Mouse (Mus musculus) frontal cortex, postnatal 36 days (tissue): ENCODE measurements at regions not wholly inside any gene's neighbourhood (a gene's known extent, or its start where the extent isn't known, plus 50 kb on each side); places are given as distances from the start of the nearest gene placed in this dataset.

Source experiments
- DNase-seq, 2 experiments: peaks; one replicate each; pipeline ENCODE4 v3.0.0; 2022; ENCODE audit warnings: low spot score in 2 of 2

DNA sequence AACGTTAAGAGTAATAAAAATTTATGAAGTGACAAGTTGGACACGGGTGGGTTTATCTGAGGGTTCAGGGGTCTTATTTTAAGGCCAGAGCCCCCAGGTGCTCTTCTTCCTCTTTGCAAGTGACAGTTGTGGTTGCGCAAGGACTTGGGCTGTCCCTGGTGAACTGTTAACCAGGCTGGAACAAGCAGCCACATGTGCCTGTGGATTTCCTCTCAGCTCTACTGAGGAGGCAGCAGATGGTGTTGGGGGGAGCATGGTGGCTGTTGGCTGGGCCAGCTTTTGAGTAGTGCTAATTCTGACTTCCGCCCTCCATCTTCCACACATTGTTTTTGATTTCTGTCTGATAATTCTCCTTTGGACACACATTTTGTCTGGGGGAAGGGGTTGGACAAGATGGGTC, 227.9 kb upstream of the Tbc1d5 start:
- DNase-seq = peak in 1 of 2 experiments; percentile 5

DNA sequence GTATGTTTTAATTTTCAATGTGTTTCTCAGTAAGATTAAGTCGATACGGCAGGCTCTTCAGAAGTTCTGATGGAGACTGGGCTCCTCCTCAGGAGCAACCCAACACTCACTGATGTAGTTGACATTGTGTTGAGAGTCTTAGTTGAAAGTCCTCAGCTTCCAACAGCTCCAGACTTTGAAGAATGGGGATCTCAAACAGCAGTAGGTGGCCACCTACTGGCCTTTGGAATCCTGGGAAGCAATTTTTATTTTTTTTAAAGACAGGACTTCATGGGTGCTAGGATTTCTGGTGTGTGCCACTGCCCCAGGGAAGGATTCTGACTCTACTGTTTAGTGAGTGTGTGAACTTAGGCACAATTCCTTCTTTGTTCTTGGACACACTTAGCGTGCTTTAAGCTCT, 225.9 kb upstream of the Tbc1d5 start:
- DNase-seq = no peak

DNA sequence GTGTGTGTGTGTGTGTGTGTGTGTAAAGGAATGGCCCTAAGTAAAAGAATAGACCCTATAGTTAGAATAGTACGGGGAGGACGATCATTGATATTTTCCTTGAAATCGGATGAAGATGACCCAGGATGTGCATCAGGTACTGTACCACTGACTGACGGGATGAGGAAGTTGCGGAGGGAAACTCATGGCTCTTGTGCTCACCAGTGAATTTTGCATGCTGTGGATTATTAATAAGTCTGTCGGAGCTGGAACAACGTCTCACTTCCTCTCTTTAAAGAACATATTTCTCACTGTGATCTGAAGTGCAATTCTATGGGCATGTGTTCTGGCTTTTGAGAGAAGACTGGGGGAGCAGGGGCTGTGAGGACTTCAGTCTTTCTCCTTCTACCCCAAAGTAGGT, 218.8 kb upstream of the Tbc1d5 start:
- no peak for DNase-seq

DNA sequence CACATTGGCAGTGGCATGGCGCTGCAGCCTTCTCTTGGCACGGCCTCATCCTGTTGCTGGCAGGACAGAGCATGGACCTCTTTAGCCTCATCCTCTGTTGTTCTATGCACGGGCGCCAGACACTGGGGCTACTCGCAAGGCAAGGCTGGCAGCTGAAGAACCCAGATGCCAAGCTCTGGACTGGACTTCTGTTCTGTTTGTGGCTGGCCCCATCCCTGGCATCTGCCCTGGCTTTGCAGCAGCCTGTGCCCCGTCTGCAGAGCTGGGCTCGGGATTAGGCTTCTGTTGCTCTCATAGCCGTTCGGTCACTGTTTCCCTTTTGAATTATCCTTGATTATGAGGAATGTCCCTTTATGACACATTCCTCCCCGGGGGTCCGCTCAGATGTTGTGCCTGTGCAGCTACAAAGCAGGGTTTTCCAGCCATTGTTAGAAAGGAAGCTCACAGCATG, 214.6 kb upstream of the Tbc1d5 start:
- no peak for DNase-seq

DNA sequence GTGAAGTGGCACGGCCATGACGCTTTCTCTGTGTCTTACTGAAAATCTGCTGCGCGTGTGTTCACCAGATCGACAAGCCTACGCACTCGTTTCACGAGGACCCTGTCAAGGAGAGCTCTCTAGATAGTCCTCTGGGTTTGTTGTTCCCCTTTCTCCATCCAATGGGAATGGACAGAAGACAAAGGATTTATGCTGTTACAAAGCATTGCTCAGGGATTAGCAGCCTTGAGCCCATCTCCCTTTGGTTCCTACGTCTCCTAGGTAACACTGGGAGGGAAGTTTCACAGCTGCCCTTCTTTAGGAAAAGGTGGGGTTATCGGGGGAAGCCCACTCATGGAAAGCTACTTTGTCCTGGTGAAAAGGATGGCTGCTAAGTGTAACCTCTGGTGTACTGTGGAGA, 212.7 kb upstream of the Tbc1d5 start:
- no peak for DNase-seq

DNA sequence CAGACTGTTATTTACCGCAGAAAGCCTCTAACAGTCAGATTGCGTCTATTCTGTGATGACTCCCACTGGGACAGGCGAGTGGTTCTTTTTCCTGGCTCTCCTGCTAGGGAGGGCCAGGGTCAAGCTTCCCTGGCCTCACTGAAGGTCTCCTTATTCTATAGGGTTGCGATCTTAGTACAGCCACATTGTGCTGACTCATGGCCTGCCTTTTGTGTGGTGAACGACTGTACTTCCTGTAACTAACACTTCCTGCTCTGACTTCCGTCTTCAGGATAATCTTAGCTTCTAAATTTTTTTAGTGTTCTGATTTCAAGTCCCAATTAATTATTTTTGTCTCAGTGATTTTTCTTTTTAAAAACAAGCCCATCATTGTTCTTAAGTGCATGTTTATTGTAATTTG, 203.4 kb upstream of the Tbc1d5 start:
- DNase-seq = no peak

DNA sequence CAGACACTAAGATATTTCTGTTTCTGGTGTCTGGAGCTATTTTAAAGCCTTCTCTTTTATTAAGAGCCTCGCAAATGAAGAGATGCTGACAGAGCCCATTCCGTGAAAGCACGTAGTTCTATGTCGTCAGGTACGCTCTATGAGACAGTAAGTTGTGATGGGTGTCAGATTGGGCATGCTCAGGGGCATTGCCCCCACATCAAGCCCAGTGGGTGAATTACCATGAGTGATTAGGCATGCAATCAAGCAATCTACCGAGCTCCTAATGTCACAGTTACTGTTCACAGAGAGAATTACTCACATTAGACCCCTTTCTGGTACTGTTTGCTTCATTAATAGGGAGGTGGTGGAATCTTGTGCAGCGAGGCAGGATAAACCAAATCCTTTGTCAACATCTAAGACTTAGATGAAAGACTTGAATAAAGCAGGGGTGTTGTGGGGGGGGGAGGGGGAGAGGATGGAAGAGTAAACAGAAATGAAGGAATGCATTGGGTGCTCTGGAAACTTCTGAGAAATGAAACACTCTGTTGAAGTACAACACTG, 192.9 kb upstream of the Tbc1d5 start:
- DNase-seq = no peak

DNA sequence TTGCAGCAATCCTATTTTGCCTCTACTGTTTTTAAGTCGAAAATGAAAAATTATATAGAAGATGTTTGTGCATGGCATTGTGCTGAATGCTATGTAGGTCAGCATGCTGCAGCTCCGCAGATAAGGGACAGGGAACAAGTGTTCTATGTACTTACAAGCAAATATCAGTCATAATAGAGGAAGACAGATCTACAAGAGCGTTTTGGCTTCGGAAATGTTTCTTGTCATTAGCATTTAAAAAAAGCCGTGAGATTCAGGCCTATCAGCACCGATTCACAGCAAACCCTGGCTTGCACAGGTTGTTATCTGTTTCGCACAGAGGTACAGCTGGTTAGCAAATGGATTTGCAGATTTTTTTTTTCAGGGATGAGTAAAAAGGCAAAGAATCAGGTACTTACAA, 191.8 kb upstream of the Tbc1d5 start:
- peak in 1 of 2 experiments; percentile 1 for DNase-seq

DNA sequence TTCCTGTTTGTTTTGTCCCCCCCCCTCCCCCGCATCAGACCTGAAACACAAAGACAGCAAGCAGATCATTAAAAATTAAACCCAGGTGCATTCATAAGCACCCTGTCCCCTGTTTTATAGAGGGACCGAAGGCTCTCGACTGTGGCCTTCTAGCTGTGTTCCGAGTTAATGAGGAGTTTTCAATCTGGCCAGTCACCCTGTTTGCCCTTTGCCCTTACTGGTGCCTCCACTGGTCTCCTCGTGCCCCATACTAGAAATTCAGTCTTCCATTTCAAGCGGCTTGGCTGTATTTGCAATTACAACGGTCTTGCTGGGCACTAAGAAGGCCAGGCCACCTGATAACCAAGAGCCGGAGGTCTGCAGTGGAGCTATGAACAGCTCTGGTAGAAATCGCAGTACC, 190.9 kb upstream of the Tbc1d5 start:
- DNase-seq = no peak

DNA sequence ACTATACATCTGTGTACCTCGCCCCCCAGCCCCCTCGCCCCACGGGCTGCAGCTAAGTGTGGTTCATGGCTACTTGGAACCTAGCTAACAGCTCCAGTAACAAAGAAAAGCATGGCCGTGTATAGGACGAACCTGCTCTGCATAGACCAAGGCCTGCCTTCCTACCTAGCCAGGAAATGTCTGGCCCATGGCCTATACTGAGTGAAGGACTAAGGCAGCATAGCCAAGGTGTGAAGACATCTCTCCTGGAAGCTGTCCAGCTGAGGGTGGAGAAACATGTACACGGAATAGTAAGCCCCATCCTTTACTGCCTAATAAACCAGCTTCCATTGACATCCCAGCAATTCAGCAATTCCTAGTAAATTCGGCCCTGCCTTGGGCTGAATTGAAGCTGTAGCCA, 183.6 kb upstream of the Tbc1d5 start:
- DNase-seq = no peak

DNA sequence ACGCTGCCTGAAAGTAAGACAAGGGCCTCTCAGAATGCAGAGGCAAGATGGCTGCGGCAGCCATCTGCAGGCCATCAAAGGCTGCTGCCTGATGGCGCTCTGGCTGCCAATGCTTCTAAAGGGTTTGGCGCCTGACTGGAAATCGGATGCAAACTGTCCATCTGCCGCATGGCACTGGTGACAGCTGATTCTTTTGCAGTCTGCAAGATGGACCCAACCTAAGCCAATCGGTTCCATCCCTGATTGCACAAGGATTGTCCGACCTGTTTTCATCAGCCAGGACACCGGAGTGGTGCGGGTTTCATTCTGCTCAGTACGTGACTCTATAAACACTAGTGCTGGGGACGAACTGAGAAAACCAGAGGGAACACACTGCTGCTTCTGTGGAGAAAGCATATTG, 183.1 kb upstream of the Tbc1d5 start:
- DNase-seq = no peak

DNA sequence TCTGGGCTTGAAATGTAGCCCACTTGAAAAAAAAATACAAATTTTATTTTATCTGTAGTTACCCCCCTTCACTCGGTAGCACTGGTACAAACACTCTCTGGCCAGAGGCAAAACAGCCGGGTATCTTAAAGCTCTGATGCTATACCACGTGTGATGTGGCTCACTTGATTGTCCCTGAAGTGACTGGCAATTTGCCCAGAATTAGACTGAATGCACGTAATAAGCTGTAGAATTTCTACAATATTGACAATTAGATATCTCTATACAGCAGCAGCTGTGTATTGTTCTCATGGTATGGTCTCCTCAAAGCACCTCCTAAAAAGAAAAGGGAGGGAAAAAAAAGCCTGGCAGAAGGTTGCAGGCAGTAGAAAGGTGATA, 179.2 kb upstream of the Tbc1d5 start:
- no peak for DNase-seq

DNA sequence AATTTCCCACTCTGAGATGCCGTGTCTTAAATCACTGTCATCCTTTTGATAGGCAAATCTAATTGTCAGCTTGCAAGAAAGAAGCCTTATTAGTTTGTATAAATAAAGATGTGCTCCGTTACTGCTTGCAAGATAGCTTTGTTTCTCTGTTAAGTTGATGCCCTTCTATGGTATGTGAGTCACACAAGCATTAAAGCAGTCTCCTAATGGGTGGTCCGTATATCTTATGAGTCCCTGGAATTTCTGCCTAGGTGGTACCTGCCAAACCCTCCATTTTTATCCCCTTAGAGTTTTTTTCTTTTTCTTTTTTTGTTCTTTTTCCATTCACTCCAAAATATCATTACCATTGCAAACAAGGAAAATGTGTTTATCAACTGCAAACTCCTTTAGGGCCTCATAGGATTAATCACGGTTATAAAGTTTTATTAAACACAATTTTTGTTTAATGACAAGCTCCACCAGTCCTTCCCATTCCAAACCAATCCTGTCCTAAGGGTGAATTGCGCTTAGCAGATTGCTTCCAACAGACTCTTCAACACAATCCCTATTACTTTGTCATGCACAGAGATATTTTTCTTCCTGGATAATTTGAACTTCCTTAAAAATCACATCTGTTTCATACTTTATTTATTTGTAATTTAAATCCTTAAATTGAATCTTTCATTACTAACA, 178.7 kb upstream of the Tbc1d5 start:
- DNase-seq = no peak

DNA sequence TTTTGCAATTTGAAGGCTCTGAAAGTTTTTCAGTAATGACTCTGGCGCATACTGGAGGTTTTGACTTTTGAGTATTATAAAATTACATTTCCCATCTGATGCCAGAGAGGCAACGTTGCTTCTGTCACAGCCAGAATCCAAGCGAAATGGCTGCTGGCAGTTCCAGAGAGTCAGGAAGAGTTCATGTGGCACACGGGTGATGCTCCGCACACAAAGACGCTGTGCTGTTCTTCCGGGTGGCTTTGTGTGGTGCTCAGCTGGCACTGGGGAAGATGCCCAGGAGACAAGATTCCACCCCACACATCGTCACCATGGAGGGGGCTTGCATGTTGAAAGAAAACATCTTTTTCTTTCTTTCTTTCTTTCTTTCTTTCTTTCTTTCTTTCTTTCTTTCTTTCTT, 177.3 kb upstream of the Tbc1d5 start:
- DNase-seq = peak in 1 of 2 experiments; percentile 2

DNA sequence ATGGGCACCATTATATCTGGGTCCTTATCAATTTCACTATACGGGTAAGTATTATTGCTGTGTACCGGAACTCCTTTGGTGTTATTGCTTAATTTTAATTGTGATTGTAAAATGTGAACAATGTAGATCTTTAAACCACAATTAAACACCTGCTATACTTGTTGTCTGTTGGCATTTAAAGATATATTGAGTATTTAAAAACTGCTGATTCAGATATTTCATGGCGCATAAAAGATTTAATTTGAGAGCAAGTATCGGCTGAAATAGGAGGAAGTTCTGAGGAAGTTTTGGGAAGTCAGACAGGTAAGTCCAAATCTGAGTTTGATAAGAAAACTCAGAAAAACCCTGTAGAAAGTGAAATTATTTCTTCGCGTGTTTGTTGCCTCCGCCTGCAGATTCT, 142.7 kb upstream of the Tbc1d5 start:
- no peak for DNase-seq

DNA sequence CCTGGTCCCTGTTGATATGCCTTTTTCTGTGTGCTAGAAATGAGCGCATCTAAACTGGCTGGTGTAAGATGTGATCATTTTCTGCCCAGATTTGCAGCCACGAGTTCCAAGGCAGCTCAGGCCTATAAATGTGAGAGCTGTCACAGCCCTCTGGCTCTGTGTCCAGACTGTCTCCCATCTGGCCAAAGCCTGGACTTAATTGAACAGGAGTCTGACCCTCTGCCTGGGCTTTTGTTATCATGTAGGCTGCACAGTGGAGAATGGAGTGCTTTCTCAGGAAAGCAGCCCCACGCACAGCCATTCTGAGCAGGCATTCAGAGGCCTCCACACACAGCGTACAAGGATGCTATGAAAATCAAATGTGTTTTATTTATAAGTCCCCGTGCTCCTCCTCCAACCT, 141.9 kb upstream of the Tbc1d5 start:
- DNase-seq = peak; percentile 1 to 8

DNA sequence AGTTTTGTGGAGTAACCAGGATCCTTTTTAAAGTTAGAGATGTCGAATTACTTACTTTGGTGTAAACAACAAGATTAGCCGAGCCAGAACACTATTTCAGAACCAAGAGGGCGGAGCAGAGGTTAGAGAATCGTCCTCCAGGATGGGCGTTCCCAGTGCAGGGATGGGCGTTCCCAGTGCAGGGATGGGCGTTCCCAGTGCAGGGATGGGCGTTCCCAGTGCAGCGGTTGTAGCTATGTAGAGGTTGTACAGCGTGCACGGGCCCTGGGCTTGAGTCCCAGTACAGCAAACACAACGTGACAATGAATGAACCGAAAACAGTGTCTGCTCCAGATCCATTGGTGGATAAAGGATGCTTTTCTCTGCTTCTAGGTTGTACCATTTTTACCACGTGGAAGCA, 125.8 kb upstream of the Tbc1d5 start:
- DNase-seq = no peak

DNA sequence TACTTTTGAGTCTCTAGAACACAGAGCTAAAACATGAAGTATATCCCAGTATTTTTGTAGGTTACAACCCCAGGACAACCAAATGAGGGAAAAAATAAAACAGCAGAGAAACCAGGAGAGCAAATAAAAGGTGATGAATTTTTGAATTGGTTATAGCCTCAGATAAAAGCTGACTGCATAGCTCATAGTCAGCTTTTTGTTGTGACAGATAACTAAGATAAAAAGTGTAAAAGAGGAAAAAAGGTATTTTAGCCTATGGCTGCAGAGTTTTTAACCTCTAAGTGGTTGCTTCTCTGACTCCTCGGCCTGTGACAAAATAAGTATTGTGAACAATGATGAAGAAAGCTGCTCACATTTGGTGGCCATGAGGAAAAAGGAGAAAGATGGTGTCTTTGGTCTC, 111.6 kb upstream of the Tbc1d5 start:
- no peak for DNase-seq

DNA sequence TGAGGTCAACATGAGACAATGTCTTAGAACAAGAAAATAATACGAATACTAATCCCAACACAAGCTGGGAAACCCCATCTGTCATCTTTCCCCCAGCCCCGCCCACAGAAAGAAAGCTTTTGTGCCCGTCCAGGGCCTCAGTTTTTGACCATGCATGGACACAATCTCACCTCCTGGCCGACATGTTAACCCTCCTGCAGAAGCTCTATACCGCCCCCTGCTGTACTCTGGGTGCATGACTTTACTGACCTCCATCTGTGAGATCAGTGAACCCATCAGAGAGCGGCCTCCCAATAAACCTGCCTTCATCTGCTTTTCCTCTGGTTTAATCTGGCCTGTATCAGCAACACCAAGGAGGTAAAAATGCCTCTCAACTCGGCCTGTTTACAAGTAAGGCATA, 109.6 kb upstream of the Tbc1d5 start:
- DNase-seq = peak in 1 of 2 experiments; percentile 9

DNA sequence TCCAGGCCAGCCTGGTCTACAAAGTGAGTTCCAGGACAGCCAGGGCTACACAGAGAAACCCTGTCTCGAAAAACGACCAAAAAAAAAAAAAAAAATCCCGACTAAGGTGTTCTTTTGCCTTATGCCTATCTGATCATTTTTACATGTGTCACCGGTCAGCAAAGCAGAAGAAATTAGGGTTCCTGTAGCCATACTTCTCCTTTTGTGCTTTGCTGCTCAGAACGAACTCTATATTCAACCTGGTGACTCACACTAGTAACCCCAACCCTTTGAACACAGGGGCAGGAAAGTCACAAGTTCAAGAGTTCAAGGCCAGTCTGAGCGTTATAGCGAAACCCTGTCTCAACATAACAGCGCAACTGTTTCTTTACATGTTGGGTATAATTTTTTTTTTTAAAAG, 108.7 kb upstream of the Tbc1d5 start:
- no peak for DNase-seq

DNA sequence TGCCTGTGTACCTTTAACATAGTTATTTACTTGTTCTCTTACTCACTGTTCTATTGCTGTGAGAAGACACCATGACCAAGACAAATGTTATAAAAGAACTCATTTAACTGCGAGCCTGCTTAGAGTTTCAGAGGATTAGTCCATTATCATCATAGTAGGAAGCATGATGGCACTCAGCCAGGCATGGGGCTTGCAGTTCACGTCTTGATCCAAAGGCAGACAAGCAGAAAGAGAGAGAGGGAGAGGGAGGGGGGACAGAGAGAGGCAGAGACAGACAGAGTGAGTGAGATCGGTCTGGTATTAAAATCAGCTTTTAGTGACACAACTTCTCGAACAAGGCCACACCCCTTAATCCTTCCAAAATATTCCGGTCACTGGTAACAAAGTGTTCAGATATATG, 106.2 kb upstream of the Tbc1d5 start:
- DNase-seq = no peak

DNA sequence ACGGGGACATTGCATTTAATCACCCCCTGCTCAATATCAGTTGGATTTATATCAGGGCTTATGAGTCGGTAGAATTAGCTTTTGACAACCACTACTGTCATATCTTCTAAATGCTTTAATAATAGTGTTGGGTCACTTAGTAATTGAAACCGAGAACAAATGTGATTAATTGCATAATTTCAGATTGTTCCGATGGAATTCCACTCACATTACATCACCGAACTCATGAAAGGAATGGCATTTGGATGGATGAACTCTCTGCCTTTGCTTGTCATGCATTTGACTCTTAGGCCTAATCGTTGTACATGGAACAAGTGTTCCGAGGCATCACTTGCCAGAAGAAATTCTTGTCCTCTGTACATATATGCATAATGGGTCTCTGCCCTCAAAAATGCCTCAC, 99.6 kb upstream of the Tbc1d5 start:
- no peak for DNase-seq

DNA sequence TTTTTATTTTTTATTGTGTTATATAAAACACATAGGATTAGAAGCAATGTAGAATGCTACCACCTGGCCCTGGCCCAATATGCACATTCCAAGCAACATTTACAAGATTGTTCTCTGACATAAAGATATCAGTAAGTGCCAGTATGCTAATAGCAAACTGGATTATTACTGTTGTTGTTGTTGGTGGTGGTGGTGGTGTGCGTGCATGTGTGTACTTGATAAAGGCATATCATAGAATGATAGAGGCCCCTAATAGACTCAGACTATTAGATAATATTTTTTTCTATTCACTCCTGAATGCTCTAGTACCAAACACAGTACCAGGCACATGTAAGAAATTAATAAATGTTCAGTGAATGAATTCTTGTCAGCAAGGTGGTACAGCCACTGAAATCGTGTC, 98.9 kb upstream of the Tbc1d5 start:
- DNase-seq = no peak

DNA sequence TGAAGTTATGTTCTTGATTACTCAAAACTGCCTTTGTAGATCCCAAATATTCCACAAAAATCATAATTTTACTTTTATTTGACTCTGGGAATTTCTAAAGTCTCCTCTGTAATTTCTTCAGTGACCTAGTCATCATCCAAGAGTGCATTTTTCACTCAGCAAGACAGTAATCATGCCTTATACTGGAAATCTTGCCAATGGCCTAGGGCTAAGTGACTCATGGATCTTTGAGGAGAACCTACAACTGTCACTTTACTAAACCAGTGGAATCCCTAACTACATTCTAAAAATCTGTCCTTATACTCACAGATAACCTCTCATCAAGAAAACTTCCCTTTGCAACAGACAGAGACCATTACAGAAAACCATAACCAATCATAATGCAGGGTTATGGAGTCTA, 98.0 kb upstream of the Tbc1d5 start:
- DNase-seq = no peak
